9 mouse cellular contexts compared by ENCODE assay signal in genomic region chr19:46878346-46878745, GRCm38 (mm10).
DNase-seq lines count a peak whose midpoint lies in the region; ATAC-seq and TF ChIP-seq lines count a peak whose summit lies in the region.
"Had no signal": no experiment of that assay in that cellular context is flagged by ENCODE, and none has a peak within 500 bp of the region (broad histone marks: within the 10 kb centered on the region; RNA-seq: fewer than 3 reads in every experiment).

No protein-coding gene starts in this region.

- H3K4me3 ChIP-seq in kidney, embryonic 16.5 days (ENCODE audit: low read length): no peak overlapping the region
- H3K4me3 ChIP-seq in ES-Bruce4 (ENCODE audit: low read depth, low read length): no peak overlapping the region
- H3K4me3 ChIP-seq in cerebellum, adult 2 months (replicated peaks; ENCODE audit: insufficient read depth, low read depth, low read length): no peak overlapping the region
- H3K4me3 ChIP-seq in midbrain, embryonic 13.5 days (replicated peaks): no peak overlapping the region
- H3K4me3 ChIP-seq: hindbrain, embryonic 15.5 days had no signal

- intact Hi-C loops in heart, postnatal 25 days (cut with DNase I): loop anchor here (5.0 kb wide), 1 partner anchor 164 kb away; no protein-coding TSS in a partner anchor
- intact Hi-C loops in left cerebral cortex, postnatal 14 days (cut with DNase I): loop anchor here (5.0 kb wide), 1 partner anchor 164 kb away; no protein-coding TSS in a partner anchor

- H3K36me3 ChIP-seq in kidney, embryonic 16.5 days (ENCODE audit: insufficient read depth, low read length): 0 out of 2 replicates have a peak, but pooled peaks cover 1% of the 10 kb centered on the region
- H3K36me3 ChIP-seq in ES-Bruce4 (ENCODE audit: control insufficient read depth, insufficient read depth, low read length, poor library complexity, severe bottlenecking): no peaks in the 10 kb centered on the region
- H3K36me3 ChIP-seq in midbrain, embryonic 13.5 days: peaks cover 34% of the 10 kb centered on the region

- H3K27me3 ChIP-seq in kidney, embryonic 16.5 days (ENCODE audit: insufficient read depth, low read length): no peaks in the 10 kb centered on the region
- H3K27me3 ChIP-seq in ES-Bruce4 (ENCODE audit: control insufficient read depth, insufficient read depth, low read length, poor library complexity, severe bottlenecking): no peaks in the 10 kb centered on the region
- no peaks in the 10 kb centered on the region for H3K27me3 ChIP-seq in cerebellum, adult 2 months (ENCODE audit: control insufficient read depth, insufficient read depth, low read length)
- no peaks in the 10 kb centered on the region for H3K27me3 ChIP-seq in midbrain, embryonic 13.5 days
- H3K27me3 ChIP-seq: hindbrain, embryonic 15.5 days had no signal

- H3K9me3 ChIP-seq in kidney, embryonic 16.5 days (ENCODE audit: low read length): no peaks in the 10 kb centered on the region
- H3K9me3 ChIP-seq in ES-Bruce4 (replicated peaks; ENCODE audit: control insufficient read depth, insufficient read depth, low read length, poor library complexity, severe bottlenecking): no peaks in the 10 kb centered on the region
- no peaks in the 10 kb centered on the region for H3K9me3 ChIP-seq in midbrain, embryonic 13.5 days
- H3K9me3 ChIP-seq: hindbrain, embryonic 15.5 days had no signal

- no peak overlapping the region for H3K4me2 ChIP-seq in kidney, embryonic 16.5 days (replicated peaks; ENCODE audit: low read depth, low read length)
- no peak overlapping the region for H3K4me2 ChIP-seq in midbrain, embryonic 13.5 days (replicated peaks)
- H3K4me2 ChIP-seq: hindbrain, embryonic 15.5 days had no signal

- no peak for ATAC-seq in kidney, embryonic 16.5 days (ENCODE audit: low FRiP score, low TSS enrichment)
- ATAC-seq in midbrain, embryonic 13.5 days: no peak

- 0 out of 2 replicates have a peak, but pooled peaks cover 3% of the 10 kb centered on the region for H3K4me1 ChIP-seq in kidney, embryonic 16.5 days (ENCODE audit: insufficient read depth, low read length)
- no peaks in the 10 kb centered on the region for H3K4me1 ChIP-seq in ES-Bruce4 (ENCODE audit: control insufficient read depth, insufficient read depth, low read length)
- peaks cover 17% of the 10 kb centered on the region for H3K4me1 ChIP-seq in cerebellum, adult 2 months (ENCODE audit: control insufficient read depth, insufficient read depth, low read length)
- H3K4me1 ChIP-seq in midbrain, embryonic 13.5 days (replicated peaks): no peaks in the 10 kb centered on the region
- H3K4me1 ChIP-seq: hindbrain, embryonic 15.5 days had no signal

- peak; percentile 76 for DNase-seq in kidney, adult 11 months
- DNase-seq in cerebellum, adult 2 months: peak; percentile 89 to 90
- DNase-seq in heart, postnatal 25 days (ENCODE audit: low spot score): peak; percentile 49
- peak; percentile 63 to 70 for DNase-seq in left cerebral cortex, postnatal 14 days (ENCODE audit: low spot score in 2 of 2)
- peak; percentile 49 to 56 for DNase-seq in right cerebral cortex, postnatal 36 days (ENCODE audit: low spot score in 2 of 2)

- no peak overlapping the region for H3K27ac ChIP-seq in kidney, embryonic 16.5 days (ENCODE audit: low read length)
- H3K27ac ChIP-seq in ES-Bruce4 (ENCODE audit: insufficient read depth, low read length): no peak overlapping the region
- H3K27ac ChIP-seq in cerebellum, adult 2 months (ENCODE audit: insufficient read depth, low read length): no peak overlapping the region
- H3K27ac ChIP-seq in midbrain, embryonic 13.5 days: no peak overlapping the region
- H3K27ac ChIP-seq: hindbrain, embryonic 15.5 days had no signal

- TF ChIP-seq POLR2A in ES-Bruce4 (IDR thresholded peaks at IDR 0.05; ENCODE audit: insufficient read depth, low read length): no peak
- TF ChIP-seq POLR2A in cerebellum, adult 2 months (IDR thresholded peaks at IDR 0.05; ENCODE audit: borderline replicate concordance, insufficient read depth, low read length): no peak

- TF ChIP-seq CTCF in ES-Bruce4 (IDR thresholded peaks at IDR 0.05; ENCODE audit: low read depth, low read length): peak; percentile 34
- peak; percentile 89 for TF ChIP-seq CTCF in cerebellum, adult 2 months (IDR thresholded peaks at IDR 0.05; ENCODE audit: borderline replicate concordance, insufficient read depth, low read depth, low read length)

- 35% methylated on average over 13 of the region's 13 CpGs for WGBS in kidney, embryonic 16.5 days
- WGBS in cerebellum, adult 2 months: 18% methylated on average over 13 of the region's 13 CpGs
- WGBS in midbrain, embryonic 13.5 days: 59% methylated on average over 13 of the region's 13 CpGs

- no peak overlapping the region for H3K9ac ChIP-seq in kidney, embryonic 16.5 days (replicated peaks; ENCODE audit: low read length)
- H3K9ac ChIP-seq in ES-Bruce4 (ENCODE audit: low read depth, poor library complexity, severe bottlenecking): no peak overlapping the region
- H3K9ac ChIP-seq in midbrain, embryonic 13.5 days (replicated peaks): no peak overlapping the region
- H3K9ac ChIP-seq: hindbrain, embryonic 15.5 days had no signal

- no peak for TF ChIP-seq EP300 in ES-Bruce4 (IDR thresholded peaks at IDR 0.05; ENCODE audit: insufficient read depth, low read depth, low read length)
